Mouse (Mus musculus): Measurements from ENCODE around the gene AI661453. TPM values are rescaled to one million over a fixed set of nuclear protein-coding genes. Genes with fewer than 3 reads are reported as not detected.
A peak's percentile ranks its signal among the peaks of the same experiment; 100 is the strongest.

Gene AI661453
- polyA plus RNA-seq, 1 experiment, result 0.11 TPM

DNA sequence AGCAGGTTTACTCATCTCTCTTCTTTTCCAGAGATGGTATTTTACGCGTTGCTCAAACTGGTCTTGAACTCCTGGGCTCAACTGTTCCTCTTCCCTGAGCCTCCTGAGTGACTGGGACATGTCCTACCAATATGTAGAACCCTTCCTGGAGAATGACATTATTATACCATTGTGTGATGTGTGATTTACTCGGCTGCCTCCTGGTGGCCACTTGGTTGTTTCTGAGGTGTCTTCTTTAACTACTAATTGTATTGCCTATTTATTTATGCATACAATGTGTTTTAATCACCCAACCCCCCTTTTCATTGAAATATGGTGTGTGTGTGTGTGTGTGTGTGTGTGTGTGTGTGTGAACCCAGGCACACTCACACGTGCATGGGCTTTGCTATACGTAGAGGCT, 5.6 kb upstream of the AI661453 start:
- WGBS, result 73% methylated on average over 5 of the region's 5 CpGs
- no peak for DNase-seq
- no peaks in the 10 kb centered on the region for H3K4me1 ChIP-seq (ENCODE audit: control insufficient read depth, insufficient read depth, low read length)
- H3K4me3 ChIP-seq (replicated peaks; ENCODE audit: insufficient read depth, low read depth, low read length), result no peak overlapping the region
- no peak overlapping the region for H3K27ac ChIP-seq (ENCODE audit: insufficient read depth, low read length)
- TF ChIP-seq CTCF (IDR thresholded peaks at IDR 0.05; ENCODE audit: borderline replicate concordance, insufficient read depth, low read depth, low read length), result no peak
- no peak for TF ChIP-seq POLR2A (IDR thresholded peaks at IDR 0.05; ENCODE audit: borderline replicate concordance, insufficient read depth, low read length)
- H3K27me3 ChIP-seq (ENCODE audit: control insufficient read depth, insufficient read depth, low read length), result no peaks in the 10 kb centered on the region

DNA sequence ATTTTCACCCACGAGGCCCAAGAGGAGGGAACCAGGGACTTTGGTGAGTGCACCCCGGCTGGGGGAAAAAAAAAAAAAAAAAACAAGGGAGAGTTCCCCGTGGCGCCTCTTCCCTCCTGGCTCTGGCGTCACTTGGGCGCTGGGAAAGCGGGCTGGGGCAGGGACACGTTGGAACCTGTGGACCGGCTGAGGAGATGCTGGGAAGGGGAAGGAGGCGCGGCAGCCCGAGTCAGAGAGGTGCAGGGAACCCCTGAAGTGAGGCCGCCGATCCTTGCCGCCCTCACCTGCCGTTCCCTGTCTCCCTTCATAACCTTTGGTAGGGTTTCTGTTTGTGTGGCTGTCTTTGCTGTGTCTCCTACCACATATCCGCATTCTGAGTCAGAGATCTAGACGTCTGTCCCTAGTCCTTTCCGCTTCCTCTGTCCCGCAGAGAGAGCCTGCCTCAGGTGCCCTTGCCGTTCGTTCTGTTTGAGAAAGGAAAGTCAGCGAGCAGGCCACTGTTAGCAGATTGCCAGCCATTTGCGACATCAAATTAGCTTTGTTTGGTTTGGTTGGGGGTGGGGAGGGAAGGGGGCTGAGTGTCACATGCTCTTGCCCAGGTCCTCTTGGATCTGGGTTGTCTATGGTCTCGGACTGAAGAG, 612 bp downstream of the AI661453 start, which contains the start of gene 1700001C19Rik:
Gene 1700001C19Rik, minus strand, starts transcription at position 470 of the 641 bp plus-strand sequence.
- DNase-seq, result no peak
- H3K27ac ChIP-seq (ENCODE audit: insufficient read depth, low read length), result no peak within 1 kb of the TSS
- H3K4me3 ChIP-seq (replicated peaks; ENCODE audit: insufficient read depth, low read depth, low read length), result peak within 1 kb of the TSS; percentile 11
- TF ChIP-seq POLR2A (IDR thresholded peaks at IDR 0.05; ENCODE audit: borderline replicate concordance, insufficient read depth, low read length) (no peak), CTCF (IDR thresholded peaks at IDR 0.05; ENCODE audit: borderline replicate concordance, insufficient read depth, low read depth, low read length) (no peak)
- peaks cover 3% of the 10 kb centered on the region for H3K4me1 ChIP-seq (ENCODE audit: control insufficient read depth, insufficient read depth, low read length)
- WGBS, result 11% methylated on average over 24 of the region's 25 CpGs
- H3K27me3 ChIP-seq (ENCODE audit: control insufficient read depth, insufficient read depth, low read length), result peaks cover 3% of the 10 kb centered on the region; the same call in 1 of the 2 replicates

DNA sequence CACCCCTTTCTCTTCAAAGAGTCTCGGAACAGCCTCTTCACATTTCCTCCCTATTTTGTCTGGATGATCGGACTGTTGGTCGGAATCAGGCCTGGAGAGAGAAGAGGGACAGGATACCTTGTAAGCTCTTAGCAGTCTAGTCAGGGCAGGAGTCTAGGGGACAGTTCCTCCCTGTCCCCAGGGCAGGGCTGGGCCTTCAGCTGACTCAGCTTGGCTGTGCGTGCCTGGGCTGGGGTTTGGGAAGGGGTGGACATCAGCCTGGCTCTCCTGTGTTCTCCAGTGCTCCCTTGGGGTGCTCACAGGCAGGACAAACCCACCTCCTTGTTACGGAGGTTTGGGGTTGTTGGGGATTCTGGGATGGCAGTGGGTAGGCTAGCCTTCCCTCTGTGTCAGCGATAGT, 2.2 kb downstream of the AI661453 start:
- Histone ChIP-seq H3K4me3 (replicated peaks; ENCODE audit: insufficient read depth, low read depth, low read length) (no peak overlapping the region), H3K27me3 (ENCODE audit: control insufficient read depth, insufficient read depth, low read length) (peaks cover 3% of the 10 kb centered on the region; the same call in 1 of the 2 replicates), H3K27ac (ENCODE audit: insufficient read depth, low read length) (no peak overlapping the region), H3K4me1 (ENCODE audit: control insufficient read depth, insufficient read depth, low read length) (peaks cover 3% of the 10 kb centered on the region)
- WGBS, result 83% methylated on average over 6 of the region's 6 CpGs
- TF ChIP-seq CTCF (IDR thresholded peaks at IDR 0.05; ENCODE audit: borderline replicate concordance, insufficient read depth, low read depth, low read length) (no peak), POLR2A (IDR thresholded peaks at IDR 0.05; ENCODE audit: borderline replicate concordance, insufficient read depth, low read length) (no peak)
- no peak for DNase-seq

DNA sequence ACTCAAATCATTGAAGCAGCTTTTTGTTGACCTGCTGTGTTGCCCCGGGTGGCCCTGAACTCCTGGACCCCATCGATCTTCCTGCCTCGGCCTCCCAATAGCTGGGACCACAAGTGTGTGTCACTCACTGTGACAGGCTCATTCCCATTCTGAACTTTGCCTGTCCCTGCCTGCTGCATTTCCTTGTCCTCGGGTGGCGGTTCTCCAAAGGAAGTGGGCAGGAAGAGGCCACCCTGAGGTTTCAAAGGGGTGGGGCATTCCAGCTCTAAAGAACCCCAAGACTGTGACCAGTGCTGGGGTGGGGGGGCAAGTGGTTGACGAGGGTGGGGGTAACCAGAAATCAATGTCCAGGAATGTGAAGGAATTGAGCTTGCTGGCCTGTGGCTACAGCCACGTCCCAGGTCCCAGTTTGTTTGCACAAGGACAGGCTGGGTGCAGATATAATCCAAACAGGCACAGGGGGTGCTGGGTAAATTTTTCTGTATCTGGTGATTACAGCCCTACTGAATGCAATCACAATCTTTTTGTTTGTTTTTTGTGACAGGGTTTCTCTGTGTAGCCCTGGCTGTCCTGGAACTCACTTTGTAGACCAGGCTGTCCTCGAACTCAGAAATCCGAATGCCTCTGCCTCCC, 3.1 kb downstream of the AI661453 start:
- Histone ChIP-seq H3K27me3 (ENCODE audit: control insufficient read depth, insufficient read depth, low read length) (peaks cover 3% of the 10 kb centered on the region; the same call in 1 of the 2 replicates), H3K27ac (ENCODE audit: insufficient read depth, low read length) (no peak overlapping the region), H3K4me1 (ENCODE audit: control insufficient read depth, insufficient read depth, low read length) (peaks cover 3% of the 10 kb centered on the region), H3K4me3 (replicated peaks; ENCODE audit: insufficient read depth, low read depth, low read length) (no peak overlapping the region)
- 69% methylated on average over 9 of the region's 9 CpGs for WGBS
- TF ChIP-seq POLR2A (IDR thresholded peaks at IDR 0.05; ENCODE audit: borderline replicate concordance, insufficient read depth, low read length) (no peak), CTCF (IDR thresholded peaks at IDR 0.05; ENCODE audit: borderline replicate concordance, insufficient read depth, low read depth, low read length) (no peak)
- DNase-seq, result no peak

DNA sequence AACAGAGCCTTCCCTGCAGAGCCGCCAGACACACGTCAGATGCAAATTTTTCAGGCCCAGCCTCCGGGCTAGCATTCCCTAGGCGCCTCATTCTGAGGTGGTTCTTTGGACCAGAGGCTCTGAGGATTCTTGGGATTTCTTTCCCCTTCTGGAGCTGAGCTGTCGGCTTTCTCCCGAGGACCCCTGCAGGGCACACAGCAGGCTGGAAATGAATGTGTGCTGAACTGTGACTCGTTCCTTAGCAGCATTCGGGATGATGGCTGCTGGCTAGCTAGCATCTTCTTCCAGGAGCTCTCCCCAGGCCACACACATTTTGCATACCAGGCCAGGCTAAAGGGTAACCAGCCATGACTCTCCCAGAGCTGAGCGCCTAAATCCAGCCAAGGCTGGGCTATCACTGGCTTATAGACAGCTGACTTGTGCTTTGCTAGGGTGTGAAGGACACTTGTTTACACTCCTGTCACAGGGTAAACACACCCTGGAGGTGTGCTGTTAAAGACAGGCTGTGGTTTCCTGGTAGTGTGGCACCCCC, 4.0 kb downstream of the AI661453 start:
- TF ChIP-seq CTCF (IDR thresholded peaks at IDR 0.05; ENCODE audit: borderline replicate concordance, insufficient read depth, low read depth, low read length) (no peak), POLR2A (IDR thresholded peaks at IDR 0.05; ENCODE audit: borderline replicate concordance, insufficient read depth, low read length) (no peak)
- WGBS, result 18% methylated on average over 9 of the region's 9 CpGs
- H3K27ac ChIP-seq (ENCODE audit: insufficient read depth, low read length), result no peak overlapping the region

DNA sequence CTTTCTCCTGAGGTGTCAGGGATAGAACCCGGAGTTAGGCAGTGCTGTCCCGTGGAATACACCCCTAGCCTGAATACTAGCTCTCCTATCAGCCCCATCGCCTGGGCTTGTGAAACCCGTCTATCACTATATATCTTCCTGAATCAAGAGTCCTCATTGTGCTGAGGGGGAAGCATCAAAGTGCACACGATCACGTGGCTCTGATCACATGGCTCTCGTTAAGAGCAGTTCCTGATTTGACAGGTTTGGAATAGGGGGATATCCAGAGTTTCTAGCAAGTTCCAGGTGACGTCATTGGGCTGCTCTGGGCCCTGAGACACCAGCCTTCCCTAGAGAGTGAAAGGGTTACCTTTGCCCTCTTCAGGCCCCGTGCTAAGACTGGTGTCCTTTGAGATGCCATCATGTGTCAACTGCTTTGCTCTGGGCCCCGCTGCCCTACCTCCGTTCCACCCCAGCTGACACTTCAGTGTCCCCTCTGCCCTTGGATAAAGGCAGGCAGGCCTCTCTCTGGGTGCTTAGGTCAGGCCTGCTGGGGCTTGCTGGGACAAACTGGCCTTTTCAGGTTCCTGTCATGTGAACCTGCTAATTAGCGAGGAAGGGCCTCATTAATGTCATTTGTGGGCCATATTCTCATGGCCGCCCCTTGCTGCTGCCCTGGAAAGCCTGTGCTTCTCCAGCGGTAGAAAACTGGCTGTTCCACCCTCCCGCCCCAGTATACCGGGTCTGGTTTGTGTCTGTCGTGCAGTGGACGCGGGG, 5.1 kb downstream of the AI661453 start:
- no peak for DNase-seq
- H3K27ac ChIP-seq (ENCODE audit: insufficient read depth, low read length), result no peak overlapping the region
- TF ChIP-seq CTCF (IDR thresholded peaks at IDR 0.05; ENCODE audit: borderline replicate concordance, insufficient read depth, low read depth, low read length) (no peak), POLR2A (IDR thresholded peaks at IDR 0.05; ENCODE audit: borderline replicate concordance, insufficient read depth, low read length) (no peak)
- no peaks in the 10 kb centered on the region for H3K4me1 ChIP-seq (ENCODE audit: control insufficient read depth, insufficient read depth, low read length)
- no peak overlapping the region for H3K4me3 ChIP-seq (replicated peaks; ENCODE audit: insufficient read depth, low read depth, low read length)
- H3K27me3 ChIP-seq (ENCODE audit: control insufficient read depth, insufficient read depth, low read length), result peaks cover 1% of the 10 kb centered on the region; the same call in 1 of the 2 replicates
- 82% methylated on average over 19 of the region's 19 CpGs for WGBS

More for the DNA sequence above, 4.0 kb downstream of the AI661453 start:
- no peak for DNase-seq
- H3K4me1 ChIP-seq (ENCODE audit: control insufficient read depth, insufficient read depth, low read length), result peaks cover 3% of the 10 kb centered on the region
- no peak overlapping the region for H3K4me3 ChIP-seq (replicated peaks; ENCODE audit: insufficient read depth, low read depth, low read length)
- peaks cover 3% of the 10 kb centered on the region; the same call in 1 of the 2 replicates for H3K27me3 ChIP-seq (ENCODE audit: control insufficient read depth, insufficient read depth, low read length)

DNA sequence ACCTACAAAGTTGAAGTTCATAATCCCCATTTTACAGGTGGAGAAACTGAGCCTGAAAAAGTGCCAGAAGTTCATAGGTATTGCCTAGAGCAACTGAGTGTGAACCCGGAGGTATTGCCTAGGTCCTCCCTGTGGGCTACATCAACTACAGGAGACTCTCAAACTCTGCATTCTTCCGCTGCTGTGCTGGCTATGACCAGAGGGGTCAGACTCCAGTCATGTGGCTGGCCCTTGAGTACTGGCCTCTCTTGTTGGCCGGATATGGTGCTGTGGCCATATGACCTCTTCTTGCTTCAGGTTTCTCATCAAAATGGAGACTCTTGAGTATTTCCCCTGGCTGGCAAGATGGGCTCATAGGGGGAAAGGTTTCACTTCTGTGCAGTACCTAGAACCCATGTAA, 5.9 kb downstream of the AI661453 start:
- H3K27me3 ChIP-seq (ENCODE audit: control insufficient read depth, insufficient read depth, low read length), result no peaks in the 10 kb centered on the region; the same call in 1 of the 2 replicates
- TF ChIP-seq CTCF (IDR thresholded peaks at IDR 0.05; ENCODE audit: borderline replicate concordance, insufficient read depth, low read depth, low read length) (no peak), POLR2A (IDR thresholded peaks at IDR 0.05; ENCODE audit: borderline replicate concordance, insufficient read depth, low read length) (no peak)
- H3K27ac ChIP-seq (ENCODE audit: insufficient read depth, low read length), result no peak overlapping the region
- WGBS, result 87% methylated on average over 3 of the region's 3 CpGs
- no peaks in the 10 kb centered on the region for H3K4me1 ChIP-seq (ENCODE audit: control insufficient read depth, insufficient read depth, low read length)
- DNase-seq, result no peak
- H3K4me3 ChIP-seq (replicated peaks; ENCODE audit: insufficient read depth, low read depth, low read length), result no peak overlapping the region
